Mouse (Mus musculus): ENCODE data around the gene Plb1. TPM values are rescaled to one million over a fixed set of nuclear protein-coding genes. Genes with fewer than 3 reads are reported as not detected.

Plb1 gene
- total and polyA plus RNA-seq, 2 experiments from 2014 or later, result 0.10 to 0.16 TPM

- H3K27me3 ChIP-seq (ENCODE audit: insufficient read depth, low read length), result no peaks in the 10 kb centered on the region
- H3K4me3 ChIP-seq (ENCODE audit: low read length), result no peak overlapping the region
- no peaks in the 10 kb centered on the region for H3K9me3 ChIP-seq (ENCODE audit: low read length)
- no peak overlapping the region for H3K27ac ChIP-seq
- no peaks in the 10 kb centered on the region for H3K4me1 ChIP-seq (ENCODE audit: insufficient read depth, low read length)
- no peaks in the 10 kb centered on the region for H3K36me3 ChIP-seq (ENCODE audit: insufficient read depth, low read length)
- 39% methylated on average over 5 of the region's 5 CpGs for WGBS
- H3K9ac ChIP-seq (replicated peaks; ENCODE audit: low read length), result no peak overlapping the region
- H3K4me2 ChIP-seq (ENCODE audit: low read depth, low read length), result no peak overlapping the region
- no peak for DNase-seq (ENCODE audit: low spot score)
- peak; percentile 63 for ATAC-seq
- no peak for TF ChIP-seq CTCF (IDR thresholded peaks at IDR 0.05; ENCODE audit: low read depth)
Observed at GRCm38 (mm10) chr5:32278000-32278694, 45.6 kb downstream of the Plb1 start.

DNA sequence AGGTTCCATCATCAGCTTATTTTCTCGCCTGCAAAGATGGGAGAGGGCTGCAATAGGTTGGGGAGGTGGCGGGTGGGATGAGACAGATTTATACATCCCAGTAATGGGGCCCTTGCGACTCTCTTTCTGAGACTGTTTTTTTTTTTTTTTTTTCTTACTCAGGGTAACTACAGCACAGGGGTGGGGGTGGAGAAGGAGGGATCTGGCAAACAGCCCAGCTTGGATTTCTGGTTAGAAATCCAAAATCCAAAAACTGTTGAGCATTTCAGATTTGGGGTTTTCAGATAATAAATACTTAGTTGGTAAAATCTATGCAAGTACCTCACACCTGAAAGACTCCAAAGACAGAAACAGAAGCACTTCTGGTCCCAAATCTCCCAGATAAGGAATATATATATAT is 47.6 kb downstream of the Plb1 start:
- Histone ChIP-seq H3K4me1 (ENCODE audit: insufficient read depth, low read length) (no peaks in the 10 kb centered on the region), H3K36me3 (ENCODE audit: insufficient read depth, low read length) (no peaks in the 10 kb centered on the region), H3K27me3 (ENCODE audit: insufficient read depth, low read length) (no peaks in the 10 kb centered on the region), H3K4me2 (ENCODE audit: low read depth, low read length) (no peak overlapping the region), H3K4me3 (ENCODE audit: low read length) (no peak overlapping the region), H3K27ac (no peak overlapping the region), H3K9me3 (ENCODE audit: low read length) (no peaks in the 10 kb centered on the region), H3K9ac (replicated peaks; ENCODE audit: low read length) (no peak overlapping the region)
- 42% methylated on average over 3 of the region's 3 CpGs for WGBS
- TF ChIP-seq CTCF (IDR thresholded peaks at IDR 0.05; ENCODE audit: low read depth), result no peak
- DNase-seq (ENCODE audit: low spot score), result no peak
- ATAC-seq, result no peak

DNA sequence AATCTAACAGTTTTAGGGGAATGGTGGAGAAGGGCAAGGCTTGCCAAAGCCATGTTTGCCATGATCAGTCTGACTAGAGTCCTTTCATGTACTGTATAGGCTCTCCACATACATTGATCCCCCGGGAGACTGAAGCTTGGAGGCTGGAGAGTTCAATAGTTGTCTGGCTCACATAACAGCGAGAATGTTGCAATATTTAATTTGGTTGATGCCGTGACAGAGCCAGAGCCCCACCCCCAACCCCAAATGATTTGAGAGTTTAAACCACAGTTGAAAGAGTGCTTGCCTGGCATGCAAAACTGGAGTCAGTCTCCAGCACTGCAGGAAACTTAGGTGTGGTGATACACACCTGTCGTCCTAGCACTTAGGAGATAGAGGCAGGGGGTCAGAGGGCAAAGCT is 49.8 kb downstream of the Plb1 start:
- no peaks in the 10 kb centered on the region for H3K36me3 ChIP-seq (ENCODE audit: insufficient read depth, low read length)
- no peak for TF ChIP-seq CTCF (IDR thresholded peaks at IDR 0.05; ENCODE audit: low read depth)
- ATAC-seq, result no peak
- H3K4me2 ChIP-seq (ENCODE audit: low read depth, low read length), result no peak overlapping the region
- WGBS, result 57% methylated on average over 4 of the region's 4 CpGs
- no peak for DNase-seq (ENCODE audit: low spot score)
- no peaks in the 10 kb centered on the region for H3K27me3 ChIP-seq (ENCODE audit: insufficient read depth, low read length)
- H3K9me3 ChIP-seq (ENCODE audit: low read length), result no peaks in the 10 kb centered on the region
- H3K4me1 ChIP-seq (ENCODE audit: insufficient read depth, low read length), result no peaks in the 10 kb centered on the region
- H3K9ac ChIP-seq (replicated peaks; ENCODE audit: low read length), result no peak overlapping the region
- H3K4me3 ChIP-seq (ENCODE audit: low read length), result no peak overlapping the region
- H3K27ac ChIP-seq, result no peak overlapping the region

DNA sequence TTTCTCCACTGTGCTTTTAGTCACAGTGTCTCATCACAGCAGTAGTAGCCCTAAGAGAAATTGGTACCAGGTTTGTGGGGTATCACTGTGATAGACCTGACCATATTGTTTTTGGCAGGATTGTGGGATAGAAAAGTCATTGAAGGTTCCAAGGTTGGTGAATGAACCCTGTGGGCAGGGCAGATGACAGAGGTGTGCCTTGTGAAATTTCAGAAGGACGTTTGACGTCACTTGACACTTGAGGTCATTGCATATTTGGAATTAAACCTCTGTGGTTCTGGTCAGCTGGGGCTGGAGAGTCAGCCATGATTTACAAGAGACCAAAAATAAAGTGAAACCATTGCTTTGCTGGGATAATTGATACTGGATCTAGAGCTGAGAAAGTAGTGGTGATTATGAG is 50.9 kb downstream of the Plb1 start:
- ATAC-seq (no peak), DNase-seq (ENCODE audit: low spot score) (no peak)
- Histone ChIP-seq H3K36me3 (ENCODE audit: insufficient read depth, low read length) (no peaks in the 10 kb centered on the region), H3K4me1 (ENCODE audit: insufficient read depth, low read length) (no peaks in the 10 kb centered on the region), H3K9ac (replicated peaks; ENCODE audit: low read length) (no peak overlapping the region), H3K4me3 (ENCODE audit: low read length) (no peak overlapping the region), H3K27ac (no peak overlapping the region), H3K27me3 (ENCODE audit: insufficient read depth, low read length) (no peaks in the 10 kb centered on the region), H3K9me3 (ENCODE audit: low read length) (no peaks in the 10 kb centered on the region), H3K4me2 (ENCODE audit: low read depth, low read length) (no peak overlapping the region)
- 85% methylated on average over 2 of the region's 2 CpGs for WGBS
- no peak for TF ChIP-seq CTCF (IDR thresholded peaks at IDR 0.05; ENCODE audit: low read depth)

- WGBS, result 76% methylated on average over 4 of the region's 4 CpGs
- Histone ChIP-seq H3K4me2 (ENCODE audit: low read depth, low read length) (no peak overlapping the region), H3K4me3 (ENCODE audit: low read length) (no peak overlapping the region), H3K9ac (replicated peaks; ENCODE audit: low read length) (no peak overlapping the region), H3K4me1 (ENCODE audit: insufficient read depth, low read length) (no peaks in the 10 kb centered on the region), H3K9me3 (ENCODE audit: low read length) (no peaks in the 10 kb centered on the region), H3K36me3 (ENCODE audit: insufficient read depth, low read length) (no peaks in the 10 kb centered on the region), H3K27ac (no peak overlapping the region), H3K27me3 (ENCODE audit: insufficient read depth, low read length) (no peaks in the 10 kb centered on the region)
- no peak for ATAC-seq
- TF ChIP-seq CTCF (IDR thresholded peaks at IDR 0.05; ENCODE audit: low read depth), result no peak
- no peak for DNase-seq (ENCODE audit: low spot score)
Observed at GRCm38 (mm10) chr5:32286315-32286714, 53.8 kb downstream of the Plb1 start.

DNA sequence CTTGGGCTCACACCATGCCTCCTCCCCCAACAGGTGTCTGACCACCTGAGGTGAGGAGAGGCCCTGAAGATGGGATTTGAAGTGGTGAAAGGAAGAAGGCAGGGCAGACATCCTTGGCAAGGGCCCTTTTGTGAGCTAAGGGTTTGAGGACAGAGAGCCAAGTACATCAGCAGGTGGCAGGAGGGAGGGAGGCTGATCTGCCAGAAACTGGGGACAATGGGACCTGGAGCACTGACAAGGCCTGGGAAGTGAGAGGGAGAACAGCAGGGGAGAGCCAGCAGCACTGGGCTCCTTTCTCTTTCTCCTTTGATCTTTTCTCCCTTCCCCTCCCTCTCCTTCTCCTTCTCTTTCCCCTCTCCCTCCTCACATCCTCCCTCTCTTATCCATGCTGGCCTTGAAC is 55.5 kb downstream of the Plb1 start:
- no peaks in the 10 kb centered on the region for H3K4me1 ChIP-seq (ENCODE audit: insufficient read depth, low read length)
- ATAC-seq (no peak), DNase-seq (ENCODE audit: low spot score) (peak; percentile 25)
- TF ChIP-seq CTCF (IDR thresholded peaks at IDR 0.05; ENCODE audit: low read depth), result no peak
- no peaks in the 10 kb centered on the region for H3K36me3 ChIP-seq (ENCODE audit: insufficient read depth, low read length)
- no peak overlapping the region for H3K4me3 ChIP-seq (ENCODE audit: low read length)
- no peaks in the 10 kb centered on the region for H3K9me3 ChIP-seq (ENCODE audit: low read length)
- H3K4me2 ChIP-seq (ENCODE audit: low read depth, low read length), result no peak overlapping the region
- H3K9ac ChIP-seq (replicated peaks; ENCODE audit: low read length), result no peak overlapping the region
- H3K27ac ChIP-seq, result no peak overlapping the region
- no peaks in the 10 kb centered on the region for H3K27me3 ChIP-seq (ENCODE audit: insufficient read depth, low read length)

- H3K27me3 ChIP-seq (ENCODE audit: insufficient read depth, low read length), result no peaks in the 10 kb centered on the region
- H3K9ac ChIP-seq (replicated peaks; ENCODE audit: low read length), result no peak overlapping the region
- no peak overlapping the region for H3K27ac ChIP-seq
- WGBS, result 77% methylated on average over 2 of the region's 2 CpGs
- no peak for TF ChIP-seq CTCF (IDR thresholded peaks at IDR 0.05; ENCODE audit: low read depth)
- DNase-seq (ENCODE audit: low spot score) (no peak), ATAC-seq (no peak)
- no peak overlapping the region for H3K4me2 ChIP-seq (ENCODE audit: low read depth, low read length)
- no peaks in the 10 kb centered on the region for H3K4me1 ChIP-seq (ENCODE audit: insufficient read depth, low read length)
- H3K4me3 ChIP-seq (ENCODE audit: low read length), result no peak overlapping the region
- H3K36me3 ChIP-seq (ENCODE audit: insufficient read depth, low read length), result no peaks in the 10 kb centered on the region
- H3K9me3 ChIP-seq (ENCODE audit: low read length), result no peaks in the 10 kb centered on the region
Observed at GRCm38 (mm10) chr5:32291316-32291715, 58.8 kb downstream of the Plb1 start.

All from hindbrain, postnatal 0 days (tissue).